Mouse (Mus musculus): Measurements from ENCODE around the gene Ruvbl2.
A peak's percentile ranks its signal among the peaks of the same experiment; 100 is the strongest.

The Ruvbl2 gene

DNA sequence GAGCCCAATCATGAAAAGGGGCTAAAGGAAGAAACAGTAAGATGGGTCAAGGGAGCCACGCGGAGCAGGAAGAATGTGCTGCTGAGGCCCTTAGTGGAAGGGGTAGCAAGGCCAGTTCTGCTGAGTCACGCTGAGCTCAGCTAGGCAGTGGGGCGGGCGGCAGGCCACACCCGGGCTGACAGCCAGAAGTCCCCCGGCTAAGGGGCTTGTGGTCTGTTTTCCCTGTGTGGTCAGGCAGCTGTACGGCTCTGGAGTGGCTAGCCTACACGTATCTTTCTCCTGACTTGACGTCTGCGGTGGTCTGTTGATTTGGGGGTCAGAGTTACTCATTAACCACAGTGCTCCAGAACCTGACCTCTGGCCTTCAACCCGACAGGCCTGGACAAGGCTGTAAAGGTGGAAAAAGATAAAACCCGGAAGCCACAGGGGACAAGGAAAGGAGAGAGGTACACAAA lies 23.0 kb upstream of the Ruvbl2 start:
- DNase-seq, result peak; percentile 45

GRCm38 (mm10) chr7:45460377-45460776 lies 22.5 kb upstream of the Ruvbl2 start:
- DNase-seq, result no peak

DNA sequence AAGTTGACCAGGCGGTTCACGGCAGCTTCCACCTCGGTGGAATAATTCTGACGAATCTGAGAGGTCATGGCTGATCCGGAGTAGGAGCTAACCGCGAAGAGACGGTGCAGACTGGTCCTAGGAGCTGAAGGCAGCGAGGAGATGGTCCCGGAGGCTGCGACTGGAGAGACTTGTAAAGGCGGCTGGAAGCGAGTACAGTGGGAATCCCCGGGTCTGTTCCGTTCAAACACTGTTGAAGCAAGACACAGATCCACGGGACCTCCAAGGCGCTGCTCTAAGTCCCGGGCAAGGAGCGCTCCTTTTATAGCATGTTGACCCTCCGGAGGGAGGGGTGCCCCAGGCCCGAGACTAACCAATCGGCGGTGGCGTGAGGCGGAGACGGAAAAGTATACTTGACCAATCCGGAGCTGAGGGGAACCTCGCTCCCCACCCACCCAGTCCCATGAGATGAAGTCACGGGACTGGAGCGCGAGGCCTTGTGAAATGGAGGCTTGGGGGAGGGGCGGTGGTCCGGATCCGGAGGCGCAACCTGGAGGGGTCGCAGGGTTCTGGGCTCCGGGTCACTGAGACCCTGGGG lies 21.8 kb upstream of the Ruvbl2 start, which contains the start of gene Ftl1:
TSS of gene Ftl1 (minus strand) at position 321 of the 577 bp plus-strand sequence.
- peak; percentile 97 for DNase-seq

DNA sequence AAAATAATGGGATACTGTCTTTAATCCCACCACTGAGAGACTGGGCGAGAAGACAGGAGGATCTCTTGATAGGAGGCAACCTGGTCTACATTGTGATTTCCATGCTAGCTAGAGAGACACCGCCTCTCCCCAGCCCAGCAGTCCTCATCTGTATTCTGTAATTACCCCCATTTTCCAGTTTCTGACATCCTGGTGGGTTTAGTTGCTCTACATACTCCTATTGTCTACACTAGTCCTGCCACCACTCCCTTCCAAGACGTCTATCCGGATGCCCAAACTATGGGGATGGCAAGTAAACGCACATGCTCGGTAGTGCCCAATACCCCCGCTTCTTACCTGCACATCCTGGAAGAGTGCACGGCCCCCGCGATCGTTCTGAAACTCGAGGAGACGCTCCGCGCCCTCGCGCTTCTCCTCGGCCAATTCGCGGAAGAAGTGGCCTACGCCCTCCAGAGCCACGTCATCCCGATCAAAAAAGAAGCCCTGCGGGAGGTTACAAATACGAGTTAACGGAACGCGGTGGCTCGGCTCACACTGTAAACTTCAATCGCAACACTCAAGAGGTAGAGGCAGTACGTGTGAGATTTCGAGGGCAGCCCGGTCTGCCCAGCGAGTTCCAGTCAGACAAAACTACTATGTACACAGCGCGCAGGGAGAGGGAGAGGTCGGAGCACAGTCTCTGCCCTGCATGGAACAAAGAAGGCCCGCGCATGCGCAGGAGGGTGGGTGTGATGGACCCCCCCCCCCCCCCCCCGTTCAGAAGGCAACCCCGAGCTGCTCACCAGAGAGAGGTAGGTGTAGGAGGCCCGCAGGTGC lies 21.1 kb upstream of the Ruvbl2 start:
- peak; percentile 90 for DNase-seq

DNA sequence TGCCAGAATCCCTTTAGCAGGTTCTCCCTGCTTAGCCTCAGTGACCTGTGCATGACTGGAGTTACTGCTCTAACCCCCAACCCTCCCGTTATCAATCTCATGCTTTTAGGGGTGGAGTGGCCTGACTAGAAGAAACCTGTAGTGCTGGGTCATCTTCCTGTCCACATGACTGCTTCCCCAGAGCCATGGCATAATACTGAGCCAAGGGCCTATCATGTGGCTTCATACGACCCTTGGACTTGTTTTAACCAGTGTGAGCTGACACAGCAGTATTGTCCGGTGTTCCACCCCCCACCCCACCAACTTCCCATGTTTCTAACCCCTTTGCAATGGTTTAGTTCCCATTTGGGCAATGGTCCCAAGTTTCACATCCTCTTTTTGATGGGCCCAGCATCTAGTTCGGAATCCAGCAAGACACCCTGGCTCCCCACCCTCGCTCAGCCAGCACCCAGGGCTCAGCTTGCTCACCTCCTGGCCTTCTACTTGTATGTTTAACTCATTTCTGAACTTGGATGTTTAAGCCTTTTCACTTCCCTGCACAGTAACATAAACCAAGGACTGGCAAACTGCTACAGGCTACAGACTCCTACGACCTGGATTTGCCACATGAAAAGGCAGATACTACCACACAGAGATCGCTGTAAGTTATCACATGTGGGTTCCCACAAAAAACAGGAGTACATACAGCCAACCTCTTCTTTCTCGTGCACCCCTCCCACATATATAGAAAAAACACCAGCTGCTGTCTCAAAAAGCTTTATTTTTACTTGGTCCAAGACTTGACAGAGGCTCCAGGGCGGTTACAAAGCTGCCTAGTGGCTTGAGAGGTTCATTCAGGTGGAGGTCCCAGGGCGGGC lies 19.5 kb upstream of the Ruvbl2 start:
- DNase-seq, result no peak

DNA sequence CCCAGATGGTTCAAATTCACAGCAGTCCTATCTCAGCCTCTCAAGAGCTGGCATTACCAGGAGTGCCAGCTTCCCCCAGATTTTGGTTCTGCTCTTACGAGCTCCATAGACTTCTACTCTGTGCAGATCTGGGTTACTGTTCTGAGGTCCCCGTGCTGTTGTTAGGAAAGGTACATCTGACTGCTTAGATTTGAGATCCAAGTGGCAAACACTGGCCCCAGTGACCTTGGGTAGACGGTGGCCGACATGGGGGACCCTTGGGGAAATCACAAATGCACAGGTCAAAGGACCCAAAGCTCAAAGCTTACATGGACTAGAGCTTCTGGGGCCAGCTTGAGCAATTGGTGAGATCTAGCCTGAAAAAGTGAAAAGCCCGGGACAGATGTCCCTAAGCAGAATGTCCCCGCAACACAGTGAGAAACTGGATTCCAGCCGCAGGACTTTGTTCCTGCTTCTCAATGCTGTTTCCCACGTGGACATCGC lies 18.9 kb upstream of the Ruvbl2 start:
- no peak for DNase-seq

DNA sequence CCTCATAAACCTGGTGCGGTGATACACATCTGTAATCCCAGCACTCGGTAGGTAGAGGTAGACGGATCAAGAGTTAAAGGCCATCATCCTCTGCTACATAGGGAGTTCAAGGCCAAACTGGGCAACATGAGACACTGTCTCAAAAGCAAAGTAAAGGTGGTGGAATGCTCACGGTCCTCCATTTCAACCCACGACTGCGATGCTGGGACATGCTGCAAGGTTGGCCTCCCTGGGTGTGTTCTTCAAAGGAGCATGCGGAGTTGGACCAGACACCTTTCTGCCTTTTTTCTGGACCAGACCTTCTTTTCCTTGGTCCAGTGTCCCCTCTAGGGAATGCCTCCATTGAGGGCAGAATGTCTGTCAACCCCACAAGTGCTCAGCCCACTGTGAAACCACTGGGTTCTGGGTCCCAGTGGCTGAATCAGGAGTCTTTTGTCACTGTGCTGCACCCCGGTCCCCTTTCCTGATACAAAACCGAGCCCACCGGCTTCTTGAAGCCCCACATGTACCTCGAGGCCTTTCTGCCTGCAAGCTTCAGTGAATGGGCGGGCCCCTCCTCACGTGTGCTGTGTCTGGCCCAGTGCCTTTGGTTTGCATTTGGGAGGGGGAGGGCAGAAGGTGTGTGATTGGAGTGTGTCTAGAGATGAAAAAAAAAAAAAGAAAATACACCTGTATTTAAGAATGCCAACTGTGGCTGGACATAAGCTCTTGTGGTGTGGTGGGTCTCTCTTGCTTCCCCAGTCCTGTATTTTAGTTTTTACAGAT lies 18.2 kb upstream of the Ruvbl2 start:
- no peak for DNase-seq

- DNase-seq, result no peak
Observed at GRCm38 (mm10) chr7:45454971-45455370, 17.1 kb upstream of the Ruvbl2 start.

DNA sequence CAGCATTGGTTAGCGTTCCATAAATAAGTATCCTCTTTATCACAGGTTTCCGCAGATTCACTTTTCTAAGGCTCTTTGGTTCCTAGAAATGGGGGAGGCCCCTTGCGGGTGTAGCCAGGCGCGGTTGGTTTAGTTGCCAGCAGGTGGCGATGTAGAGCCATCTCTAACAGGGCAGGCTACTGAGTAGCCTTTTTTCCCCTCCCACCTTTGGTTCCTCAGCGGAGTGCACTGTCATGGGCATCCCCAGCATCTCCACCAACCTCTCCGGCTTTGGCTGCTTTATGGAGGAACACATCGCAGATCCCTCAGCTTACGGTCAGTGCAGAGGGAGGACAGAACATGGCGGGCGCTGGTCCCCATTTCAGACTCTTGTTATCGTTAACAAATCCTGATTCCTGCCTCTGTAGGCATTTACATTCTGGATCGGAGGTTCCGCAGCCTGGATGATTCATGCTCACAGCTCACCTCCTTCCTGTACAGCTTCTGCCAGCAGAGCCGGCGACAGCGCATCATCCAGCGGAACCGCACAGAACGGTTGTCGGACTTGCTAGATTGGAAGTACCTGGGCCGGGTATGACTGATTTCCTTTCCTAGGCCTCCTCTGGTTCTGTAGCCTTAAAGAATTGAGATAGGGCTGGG lies 13.6 kb upstream of the Ruvbl2 start:
- DNase-seq, result peak; percentile 87

- no peak for DNase-seq
Observed at GRCm38 (mm10) chr7:45449974-45450373, 12.1 kb upstream of the Ruvbl2 start.

DNA sequence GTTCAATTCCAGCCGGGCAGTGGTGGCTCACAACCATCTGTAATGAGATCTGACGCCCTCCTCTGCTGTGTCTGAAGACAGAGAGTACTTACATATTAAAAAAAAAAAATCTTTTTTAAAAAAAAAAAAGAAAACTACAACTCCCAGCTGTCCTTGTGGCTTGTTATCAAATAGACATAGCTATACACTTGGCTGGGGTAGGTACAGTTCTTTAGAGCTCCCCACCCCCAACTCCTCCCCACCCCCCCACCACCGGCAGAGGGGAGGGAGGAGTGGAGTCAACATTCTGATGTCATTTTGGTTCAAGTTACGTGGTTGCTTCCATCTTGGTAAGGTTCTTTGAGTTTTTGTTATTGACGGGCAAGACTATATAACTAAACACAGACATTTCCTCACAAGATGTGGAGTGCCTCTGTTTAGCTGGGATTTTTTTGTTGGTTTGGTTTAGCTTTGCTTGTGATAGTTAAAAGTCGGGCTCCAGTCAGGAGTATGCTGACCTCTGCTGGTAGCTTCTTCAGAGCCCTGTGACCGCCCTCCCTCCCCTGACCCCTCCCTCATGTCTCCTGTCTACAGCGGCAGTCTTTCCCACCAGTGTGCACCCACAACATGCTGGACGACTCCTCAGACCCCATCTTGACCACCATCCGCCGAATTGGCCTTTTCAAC lies 9.6 kb upstream of the Ruvbl2 start:
- DNase-seq, result peak; percentile 44

- DNase-seq, result no peak
Observed at GRCm38 (mm10) chr7:45446589-45446988, 8.7 kb upstream of the Ruvbl2 start.

DNA sequence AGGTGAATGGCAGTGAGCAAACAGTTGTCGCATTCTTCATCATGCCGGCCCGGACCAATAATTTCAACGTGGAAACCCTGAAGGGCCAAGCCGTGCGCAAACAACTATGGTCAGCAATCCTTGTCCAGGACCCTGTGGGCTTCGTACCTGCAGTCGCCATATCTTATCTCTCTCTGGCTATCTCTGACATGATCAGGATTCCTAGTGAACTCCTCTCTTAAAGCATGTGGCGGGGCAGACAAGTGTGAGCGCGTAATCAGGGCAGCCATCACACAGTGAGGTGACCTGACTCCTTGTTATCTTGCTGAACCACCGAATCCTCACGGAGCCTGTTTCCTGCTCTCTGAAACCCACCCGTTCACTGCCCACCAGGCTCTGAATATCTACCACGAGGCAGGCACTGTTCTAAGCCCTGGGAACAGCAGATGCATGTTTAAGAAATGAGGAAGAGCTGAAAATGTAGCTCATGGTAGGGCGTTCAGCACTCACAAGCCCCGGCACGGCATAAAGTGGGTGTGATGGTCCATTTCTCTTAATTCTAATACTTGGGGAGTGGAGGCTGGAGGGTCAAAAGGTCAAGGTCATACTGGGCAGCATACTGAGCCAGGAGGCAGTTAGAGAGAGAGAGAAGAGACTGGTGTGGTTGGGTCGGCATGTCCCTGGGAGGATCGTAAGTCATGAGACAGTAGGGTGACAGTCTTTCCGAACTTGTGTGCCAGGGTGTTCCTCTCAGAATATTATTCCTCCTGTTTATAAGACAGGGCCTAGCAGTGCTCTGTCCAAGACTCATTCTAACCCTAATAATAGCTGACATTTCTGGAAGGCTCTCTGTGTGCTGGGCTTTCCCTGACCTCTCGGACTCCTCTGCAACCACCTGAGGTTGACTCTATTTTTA lies 5.9 kb upstream of the Ruvbl2 start:
- DNase-seq, result no peak

- DNase-seq, result no peak
Observed at GRCm38 (mm10) chr7:45437046-45437445, 850 bp downstream of the Ruvbl2 start.

DNA sequence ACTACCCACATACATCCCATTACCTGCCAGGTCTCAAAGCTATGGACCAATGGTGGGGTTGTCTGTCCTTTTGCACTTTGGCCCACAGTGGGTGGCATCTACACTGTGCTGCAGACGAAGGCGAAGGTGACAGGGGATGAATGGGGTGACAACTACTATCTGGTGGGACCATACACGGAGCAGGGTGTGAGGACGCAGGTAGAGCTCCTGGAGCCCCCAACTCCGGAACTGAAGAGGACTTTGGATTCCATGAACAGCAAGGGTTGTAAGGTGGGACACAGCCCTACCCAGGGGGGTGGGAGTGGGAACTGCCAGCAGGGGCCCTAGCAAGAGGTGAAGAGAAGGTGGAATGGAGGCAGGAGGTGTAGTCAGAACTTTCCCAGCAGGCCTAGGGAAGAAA lies 1.5 kb downstream of the Ruvbl2 start:
- no peak for DNase-seq

- no peak for DNase-seq
Observed at GRCm38 (mm10) chr7:45435038-45435437, 2.9 kb downstream of the Ruvbl2 start.

GRCm38 (mm10) chr7:45434203-45435015 lies 3.5 kb downstream of the Ruvbl2 start, which contains the start of gene Gys1:
Gys1 (plus strand) TSS chr7:45434844.
- peak; percentile 100 for DNase-seq

DNA sequence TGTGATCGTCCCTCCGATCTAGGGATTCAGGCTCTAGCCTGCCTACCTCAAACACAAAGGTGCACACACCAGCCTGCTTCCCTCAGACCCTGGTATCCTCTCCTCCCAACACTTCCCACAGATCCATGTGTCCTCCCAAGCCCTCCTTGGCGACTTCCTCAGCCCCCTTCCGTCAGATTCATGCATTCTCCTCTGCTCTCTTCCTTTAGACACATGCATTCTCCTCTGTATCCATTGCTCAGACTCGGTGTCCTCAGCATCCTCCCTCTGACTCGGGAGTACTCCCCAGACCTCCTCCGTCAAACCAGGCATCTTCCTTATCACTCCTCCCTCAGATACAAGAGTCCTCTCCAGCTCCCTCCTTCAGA lies 4.1 kb downstream of the Ruvbl2 start:
- DNase-seq, result no peak

GRCm38 (mm10) chr7:45426556-45426955 lies 11.3 kb downstream of the Ruvbl2 start:
- no peak for DNase-seq
